Mouse (Mus musculus): ENCODE data around the gene Trim45.

Gene Trim45

GRCm38 (mm10) chr3:100931332-100932076 is 9.5 kb downstream of the Trim45 start:
- no peak for DNase-seq (ENCODE audit: low read depth, low spot score)

GRCm38 (mm10) chr3:100932077-100932944 is 10.3 kb downstream of the Trim45 start:
- DNase-seq (ENCODE audit: low read depth, low spot score) = peak; percentile 88

GRCm38 (mm10) chr3:100935521-100935920 is 13.5 kb downstream of the Trim45 start:
- no peak for DNase-seq (ENCODE audit: low read depth, low spot score)

GRCm38 (mm10) chr3:100936201-100936600 is 14.2 kb downstream of the Trim45 start:
- DNase-seq (ENCODE audit: low read depth, low spot score) = no peak

DNA sequence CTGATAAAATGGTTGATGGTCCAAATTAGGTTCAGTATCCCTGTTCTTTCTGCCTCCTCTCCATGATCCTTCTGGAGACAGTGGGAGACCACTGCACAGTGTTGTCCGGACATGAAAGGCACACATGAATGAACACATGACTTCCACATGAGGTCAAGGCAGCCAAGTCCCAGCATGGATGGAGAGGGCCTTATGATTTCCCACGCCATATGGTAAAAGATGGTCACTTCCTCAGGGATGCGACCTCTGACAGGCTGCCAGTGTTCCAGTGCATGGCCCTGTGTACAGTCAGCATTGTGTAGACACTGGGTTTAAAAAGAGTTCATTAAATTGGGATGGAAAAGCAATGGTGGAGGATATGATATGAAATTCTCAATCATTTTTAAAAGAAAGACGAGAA is 16.2 kb downstream of the Trim45 start:
- no peak for DNase-seq (ENCODE audit: low read depth, low spot score)

DNA sequence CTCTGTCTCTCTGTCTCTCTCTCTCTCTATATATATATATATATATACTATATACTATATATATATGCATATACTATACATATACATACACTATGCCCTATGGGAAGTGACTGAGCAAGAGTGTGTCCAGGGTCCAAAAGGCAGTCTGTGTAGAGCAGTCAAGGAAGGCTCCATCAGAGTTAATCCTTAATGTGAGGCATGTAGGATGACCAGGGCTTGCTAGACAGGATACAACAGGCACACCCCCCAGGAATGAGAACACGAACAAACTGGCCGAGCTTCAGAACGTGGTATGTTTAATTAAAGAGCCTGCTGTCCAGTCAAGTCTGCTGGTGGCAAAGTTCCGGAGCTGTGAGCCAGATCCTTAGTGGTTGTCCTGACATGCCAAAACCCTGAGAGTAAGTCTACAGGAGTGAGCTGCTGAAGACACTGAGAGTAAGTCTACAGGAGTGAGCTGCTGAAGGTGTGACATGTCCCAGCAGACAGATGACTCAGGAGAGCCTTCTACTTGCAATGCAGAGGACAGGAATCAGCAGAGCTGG is 18.6 kb downstream of the Trim45 start:
- DNase-seq (ENCODE audit: low read depth, low spot score) = no peak

- no peak for DNase-seq (ENCODE audit: low read depth, low spot score)
These were observed 25.3 kb downstream of the Trim45 start for GRCm38 (mm10) chr3:100947286-100947685.

DNA sequence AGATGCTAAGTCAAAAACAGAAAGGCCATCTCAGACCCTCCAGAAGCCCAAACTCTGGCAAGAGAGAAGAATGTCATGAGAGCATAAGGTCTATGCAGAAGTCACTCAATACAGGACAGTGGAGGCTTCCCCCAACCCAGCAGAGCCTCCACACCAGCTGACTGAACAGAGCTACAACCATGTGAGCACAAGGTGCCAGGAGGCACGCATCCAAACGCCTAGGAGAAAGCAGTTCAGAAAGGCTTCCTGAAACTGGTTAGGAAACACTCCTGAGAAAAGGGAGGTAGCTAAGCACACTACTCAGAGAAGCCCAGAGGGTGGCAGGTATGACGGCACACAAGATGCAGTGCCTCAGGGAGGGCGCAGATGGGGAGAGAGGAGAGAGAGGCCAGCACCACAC is 29.5 kb downstream of the Trim45 start:
- no peak for DNase-seq (ENCODE audit: low read depth, low spot score)

DNA sequence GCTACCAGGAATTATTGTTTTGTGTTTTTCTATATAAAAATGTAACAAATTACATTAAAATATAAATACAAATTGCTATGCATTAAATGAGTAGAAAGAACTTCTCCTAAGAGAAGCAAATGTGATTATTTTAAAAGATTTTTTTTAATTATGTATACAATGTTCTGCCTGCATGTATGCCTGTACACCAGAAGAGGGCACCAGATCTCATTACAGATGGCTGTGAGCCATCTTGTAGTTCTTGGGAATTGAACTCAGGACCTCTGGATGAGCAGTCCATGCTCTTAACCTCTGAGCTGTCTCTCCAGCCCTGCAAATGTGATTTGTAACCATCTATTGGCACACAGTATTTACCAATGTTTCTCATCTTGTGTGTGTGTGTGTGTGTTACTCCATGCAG is 32.6 kb downstream of the Trim45 start:
- DNase-seq (ENCODE audit: low read depth, low spot score) = peak; percentile 44

DNA sequence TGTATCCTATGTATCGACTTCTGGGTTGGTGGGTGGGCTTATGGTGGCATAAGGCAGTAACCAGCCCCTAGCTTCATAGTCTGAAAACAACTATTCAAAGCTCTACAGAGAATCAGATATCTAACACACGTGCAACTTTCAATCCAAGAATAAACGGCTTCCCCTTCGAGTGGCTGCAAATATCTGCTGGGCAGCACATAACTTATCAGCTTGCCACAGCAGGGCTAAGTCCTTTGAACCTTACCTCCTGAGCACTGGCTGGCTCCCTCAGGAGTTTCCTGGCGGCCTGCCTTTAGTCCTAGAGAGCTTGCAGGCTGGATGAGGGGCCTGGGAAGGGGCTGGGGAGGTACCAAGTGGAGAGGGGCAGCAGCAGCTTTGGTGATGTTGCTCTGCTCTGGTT is 39.0 kb downstream of the Trim45 start:
- no peak for DNase-seq (ENCODE audit: low read depth, low spot score)

DNA sequence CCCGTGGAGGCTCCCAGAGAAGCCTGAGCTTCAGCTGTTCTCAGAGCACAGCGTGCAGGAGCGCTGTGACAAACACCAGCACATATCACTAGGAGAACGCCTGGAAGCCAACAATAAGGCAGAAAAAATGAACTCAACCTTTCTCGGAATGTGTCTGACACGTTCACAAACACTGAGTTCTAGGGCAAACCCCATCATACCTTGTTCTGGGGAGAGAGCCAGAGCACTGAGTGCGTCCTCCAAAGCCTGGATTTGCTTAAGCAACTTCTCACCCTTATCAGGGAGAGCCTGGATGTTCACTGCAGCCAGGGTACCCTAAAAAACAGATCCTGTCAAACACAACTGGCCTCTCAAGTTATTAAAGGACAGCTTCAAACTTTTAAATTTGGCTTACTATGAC is 39.5 kb downstream of the Trim45 start:
- no peak for DNase-seq (ENCODE audit: low read depth, low spot score)

- DNase-seq (ENCODE audit: low read depth, low spot score) = peak; percentile 58
These were observed 42.0 kb downstream of the Trim45 start for GRCm38 (mm10) chr3:100963849-100964542.

DNA sequence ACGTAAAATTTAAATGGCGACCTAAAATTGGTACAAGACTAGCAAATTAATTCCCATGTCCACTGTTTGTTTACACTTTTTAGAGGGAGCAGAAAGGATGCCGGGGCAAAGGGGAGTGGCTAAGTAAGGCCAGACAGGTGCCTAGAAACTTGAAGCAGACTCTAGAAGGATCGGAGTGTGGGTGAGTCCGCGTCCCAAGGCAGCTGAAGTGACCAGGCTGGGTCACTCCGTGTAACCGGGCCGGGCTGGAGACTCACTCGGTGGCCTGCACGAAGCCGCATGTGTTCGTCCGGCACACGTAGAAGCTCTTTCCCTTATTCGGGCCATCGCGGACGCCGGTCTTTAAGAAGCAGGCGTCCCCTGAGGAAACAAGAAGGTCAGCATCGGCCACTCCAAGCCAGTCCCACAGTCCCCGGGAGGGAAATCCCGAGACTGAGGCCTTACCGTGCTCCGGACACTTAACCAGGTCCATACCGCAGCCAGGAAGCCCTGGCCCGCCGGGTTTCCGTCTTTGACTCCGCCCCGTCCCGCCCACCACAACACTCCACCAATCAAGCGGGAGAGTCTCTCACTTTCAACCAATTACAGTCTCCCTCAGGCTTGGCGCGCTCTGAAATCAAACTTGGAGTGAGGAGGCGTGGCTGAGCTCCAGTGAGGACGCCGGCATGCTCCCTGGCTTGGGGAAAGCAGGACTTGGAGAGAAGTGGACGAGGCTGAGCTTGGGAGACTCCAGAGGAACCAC is 47.3 kb downstream of the Trim45 start, which contains the start of gene Ttf2:
Gene Ttf2 (minus strand): TSS at position 488 of the 742 bp plus-strand sequence.
- peak; percentile 97 for DNase-seq (ENCODE audit: low read depth, low spot score)

- peak; percentile 71 for DNase-seq (ENCODE audit: low read depth, low spot score)
These were observed 51.9 kb downstream of the Trim45 start for GRCm38 (mm10) chr3:100973906-100974305.

DNA sequence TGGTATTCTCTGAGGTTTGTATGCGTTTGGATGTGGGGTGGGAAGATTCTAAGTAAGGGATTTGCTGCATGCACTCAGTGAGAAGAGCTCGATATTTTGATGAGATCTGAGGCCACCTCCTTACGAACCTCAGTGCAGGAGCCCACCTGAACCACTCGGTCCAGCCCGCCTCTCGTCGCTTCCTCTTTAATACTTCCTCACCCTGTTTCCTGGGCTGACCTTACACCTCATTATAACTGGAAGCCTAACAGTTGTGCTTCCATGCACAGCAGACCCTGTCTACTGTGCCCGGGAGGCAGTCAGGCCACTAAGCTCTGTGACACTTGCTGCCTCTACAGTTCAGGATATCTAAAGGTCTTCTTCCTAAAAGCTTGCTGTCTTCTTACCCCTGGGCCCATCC is 57.3 kb downstream of the Trim45 start:
- no peak for DNase-seq (ENCODE audit: low read depth, low spot score)

Measured in ZHBTc4 (cell line).